Mouse (Mus musculus) CH12.LX (cell line): Measurements from ENCODE around the gene Naa35. TPM values are rescaled to one million over a fixed set of nuclear protein-coding genes. Genes with fewer than 3 reads are reported as not detected.

Experiments
- DNase-seq: peaks from one replicate; pipeline ENCODE4 v3.0.0-alpha.2; 2013; ENCODE audit errors: extremely low read depth
- H3K27ac ChIP-seq: 2 replicates; pipeline ENCODE4 v1.5.1; 2012; ENCODE audit warnings: low read depth, mild to moderate bottlenecking, control low read depth, moderate library complexity; ENCODE audit not compliant: insufficient read depth
- H3K27me3 ChIP-seq: replicated peaks from 2 replicates; pipeline ENCODE3; 2012; ENCODE audit warnings: inconsistent platforms
- H3K36me3 ChIP-seq, 2 experiments: replicated peaks in 1 of 2; 2 replicates each; pipeline versions ENCODE3 to v1.6.1; 2012; ENCODE audit warnings: inconsistent platforms in 1 of 2, low read length in 1 of 2, mild to moderate bottlenecking in 1 of 2, mixed read lengths in 1 of 2, moderate library complexity in 1 of 2; ENCODE audit not compliant: control insufficient read depth in 1 of 2, insufficient read depth in 1 of 2
- H3K4me1 ChIP-seq, 2 experiments: 2 replicates each; pipeline ENCODE4 v1.6.1; 2012; ENCODE audit warnings: inconsistent platforms in 1 of 2, moderate library complexity in 1 of 2; ENCODE audit not compliant: insufficient read depth in 2 of 2, control insufficient read depth in 1 of 2
- H3K4me2 ChIP-seq: 2 replicates; pipeline ENCODE4 v1.6.1; 2012; ENCODE audit warnings: low read depth, mild to moderate bottlenecking, control low read depth; ENCODE audit not compliant: poor library complexity, insufficient read depth, severe bottlenecking
- H3K4me3 ChIP-seq, 3 experiments: fragments of 150-350 bp in 1 of 3; sonication (generic) in 1 of 3; replicated peaks in 1 of 3; 2 replicates each; pipeline versions ENCODE3 to v1.5.1; 2011 to 2012; ENCODE audit warnings: low read depth in 2 of 3, low read length in 2 of 3, mild to moderate bottlenecking in 2 of 3, moderate library complexity in 2 of 3, control low read depth in 1 of 3, improper control_type of control experiment in 1 of 3, inconsistent platforms in 1 of 3, mixed read lengths in 1 of 3; ENCODE audit not compliant: poor library complexity in 1 of 3
- H3K79me2 ChIP-seq: replicated peaks from 2 replicates; pipeline ENCODE4 v1.6.1; 2012; ENCODE audit warnings: mild to moderate bottlenecking, moderate library complexity; ENCODE audit not compliant: control insufficient read depth, poor library complexity, insufficient read depth, severe bottlenecking; ENCODE audit errors: extremely low read depth
- H3K9ac ChIP-seq: 2 replicates; pipeline ENCODE4 v1.6.1; 2012; ENCODE audit warnings: low read depth, mild to moderate bottlenecking, control low read depth, moderate library complexity; ENCODE audit not compliant: insufficient read depth
- H3K9me3 ChIP-seq: replicated peaks from 2 replicates; pipeline ENCODE3; 2012; ENCODE audit warnings: low read length, inconsistent platforms, mixed read lengths
- BHLHE40 ChIP-seq: IDR thresholded peaks from 2 replicates; pipeline ENCODE4 v1.6.1; 2011; ENCODE audit warnings: mild to moderate bottlenecking, low read depth, low read length, improper control_type of control experiment
- CHD1 ChIP-seq: IDR thresholded peaks from 2 replicates; pipeline ENCODE4 v1.6.1; 2012; ENCODE audit warnings: low read depth, low read length, improper control_type of control experiment, inconsistent platforms
- ETS1 ChIP-seq: conservative IDR thresholded peaks from 2 replicates; pipeline ENCODE4 v1.6.1; 2012; ENCODE audit warnings: low read depth, mild to moderate bottlenecking, inconsistent platforms, low read length, improper control_type of control experiment, moderate library complexity
- GABPA ChIP-seq: IDR thresholded peaks from 2 replicates; pipeline ENCODE4 v1.6.1; 2012; ENCODE audit warnings: low read depth, low read length, improper control_type of control experiment, inconsistent platforms; ENCODE audit not compliant: insufficient replicate concordance
- IRF4 ChIP-seq: IDR thresholded peaks from 2 replicates; pipeline ENCODE4 v1.6.1; 2014; ENCODE audit warnings: low read depth, mild to moderate bottlenecking, inconsistent platforms, low read length, improper control_type of control experiment
- JUN ChIP-seq: IDR thresholded peaks from 2 replicates; pipeline ENCODE4 v1.6.1; 2011; ENCODE audit warnings: low read depth, mild to moderate bottlenecking, low read length, improper control_type of control experiment, moderate library complexity; ENCODE audit not compliant: insufficient read depth
- MAX ChIP-seq: IDR thresholded peaks from 2 replicates; pipeline ENCODE4 v1.6.1; 2011; ENCODE audit warnings: low read length, improper control_type of control experiment
- MEF2A ChIP-seq: IDR thresholded peaks from 2 replicates; pipeline ENCODE4 v1.6.1; 2014; ENCODE audit warnings: low read depth, mild to moderate bottlenecking, inconsistent platforms, low read length, improper control_type of control experiment, borderline replicate concordance
- NELFE ChIP-seq: IDR thresholded peaks from 2 replicates; pipeline ENCODE4 v1.6.1; 2011; ENCODE audit warnings: low read depth, low read length, improper control_type of control experiment
- PAX5 ChIP-seq: IDR thresholded peaks from 2 replicates; pipeline ENCODE4 v1.6.1; 2012; ENCODE audit warnings: low read length, inconsistent platforms, mixed read lengths
- RAD21 ChIP-seq: IDR thresholded peaks from 2 replicates; pipeline ENCODE4 v1.6.1; 2011; ENCODE audit warnings: low read depth, mild to moderate bottlenecking, low read length, improper control_type of control experiment, moderate library complexity
- RCOR1 ChIP-seq: conservative IDR thresholded peaks from 2 replicates; pipeline ENCODE4 v1.6.1; 2012; ENCODE audit warnings: low read depth, mild to moderate bottlenecking, inconsistent platforms, low read length, improper control_type of control experiment
- TBP ChIP-seq: conservative IDR thresholded peaks from 2 replicates; pipeline ENCODE4 v1.6.1; 2011; ENCODE audit warnings: low read depth, low read length, improper control_type of control experiment
- TCF12 ChIP-seq: IDR thresholded peaks from 2 replicates; pipeline ENCODE4 v1.6.1; 2014; ENCODE audit warnings: low read depth, mild to moderate bottlenecking, inconsistent platforms, low read length, improper control_type of control experiment
- UBTF ChIP-seq: IDR thresholded peaks from 2 replicates; pipeline ENCODE4 v1.6.1; 2012; ENCODE audit warnings: low read depth, mild to moderate bottlenecking, inconsistent platforms, low read length, improper control_type of control experiment, moderate library complexity
- USF1 ChIP-seq: IDR thresholded peaks from 2 replicates; pipeline ENCODE4 v1.6.1; 2014; ENCODE audit warnings: low read depth, mild to moderate bottlenecking, inconsistent platforms, low read length, improper control_type of control experiment
- USF2 ChIP-seq: conservative IDR thresholded peaks from 2 replicates; pipeline ENCODE4 v1.6.1; 2011; ENCODE audit warnings: low read depth, low read length, improper control_type of control experiment
- dilution Hi-C: fragments of 300-500 bp; cut with MboI; formaldehyde crosslinking; loops from 2 replicates; pipeline ENCODE4 v1.14.3; 2020; ENCODE audit warnings: low sequenced_read_pairs; ENCODE audit not compliant: extremely low pct_unique_long_range_greater_than_20kb, extremely low pct_ligation_motif_present
- in situ Hi-C: fragments of 300-500 bp; cut with MboI; formaldehyde crosslinking; loops from 3 replicates; pipeline ENCODE4 v1.14.3; 2019; ENCODE audit warnings: low sequenced_read_pairs, low pct_ligation_motif_present, low pct_unique_long_range_greater_than_20kb, mixed read lengths
- polyA plus RNA-seq: library from polyadenylated mRNA; unstranded; fragments of >175 nt; gene quantifications from 2 replicates; pipeline ENCODE4 v1.2.1, GENCODE M21; 2012; ENCODE audit warnings: low read depth; ENCODE audit not compliant: insufficient read length
- total RNA-seq, 2 experiments: library from RNA; depleted of rRNA; stranded (reverse); fragments of 300-350 nt in 1 of 2; fragments of >200 nt in 1 of 2; gene quantifications; 2 replicates each; pipeline ENCODE4 v1.2.3; 2012 to 2014

Gene Naa35
- total and polyA plus RNA-seq, 3 experiments, result 46.8 to 60.2 (median 56.4) TPM

DNA sequence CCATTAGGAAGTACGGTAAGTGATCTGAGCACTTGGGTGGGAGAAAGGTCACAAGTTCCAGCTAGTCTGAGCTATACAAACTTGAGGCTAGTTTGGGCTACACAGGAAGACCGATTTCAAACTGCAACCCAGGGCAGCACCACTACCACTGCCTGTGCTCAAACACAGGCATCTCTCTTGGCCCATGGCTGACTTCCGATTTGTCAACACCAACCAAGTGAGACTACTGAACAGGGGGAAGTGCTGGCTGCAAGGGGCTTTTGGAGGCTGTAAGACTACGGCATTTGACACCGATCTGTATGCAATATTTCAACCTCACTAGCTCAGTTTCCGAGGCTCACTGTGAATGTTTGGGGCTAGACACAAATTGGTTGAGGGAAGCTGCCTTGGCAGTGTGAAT, 62.4 kb downstream of the Naa35 start:
- Histone ChIP-seq H3K9ac (no peak overlapping the region), H3K9me3 (no peaks in the 10 kb centered on the region), H3K36me3 (peaks cover 14 to 74% of the 10 kb centered on the region in 2 experiments), H3K4me3 (no peak overlapping the region), H3K4me1 (peaks cover 13 to 27% of the 10 kb centered on the region in 2 experiments), H3K79me2 (no peaks in the 10 kb centered on the region), H3K27ac (no peak overlapping the region), H3K4me2 (no peak overlapping the region), H3K27me3 (no peaks in the 10 kb centered on the region)
- no peak for DNase-seq
- TF ChIP-seq NELFE (no peak), CHD1 (no peak), USF2 (no peak), MEF2A (no peak), RAD21 (no peak), MAX (no peak), JUN (no peak), ETS1 (no peak), TCF12 (no peak), UBTF (no peak), BHLHE40 (no peak), USF1 (no peak), PAX5 (no peak), TBP (no peak), IRF4 (no peak), RCOR1 (no peak), GABPA (no peak)
- in situ Hi-C loops (no loop called here), dilution Hi-C loops (no loop called here)

DNA sequence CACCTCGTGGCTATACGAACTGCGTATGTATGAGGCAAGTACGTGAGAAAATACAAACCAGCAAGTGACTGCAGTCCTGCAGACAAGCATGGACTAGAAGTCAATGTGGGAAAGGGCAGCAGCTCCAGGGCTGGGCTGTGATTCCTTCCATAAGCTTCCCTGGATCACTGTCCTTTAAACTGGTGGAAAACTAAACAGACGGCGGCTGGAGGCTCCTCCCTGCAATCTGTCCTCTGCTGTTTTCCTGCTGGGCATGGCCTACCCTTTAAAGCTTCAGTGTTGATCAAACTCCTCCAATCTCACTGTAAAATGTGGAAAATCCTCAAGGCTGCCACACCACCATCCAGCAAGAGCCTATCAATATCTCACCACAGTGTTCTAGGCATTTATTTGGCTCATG, 63.5 kb downstream of the Naa35 start:
- H3K27me3 ChIP-seq, result no peaks in the 10 kb centered on the region
- in situ Hi-C loops, result no loop called here
- no peak overlapping the region for H3K27ac ChIP-seq
- TF ChIP-seq IRF4, result no peak
- no peak overlapping the region for H3K9ac ChIP-seq
- H3K9me3 ChIP-seq, result no peaks in the 10 kb centered on the region
- DNase-seq, result no peak
- no peak overlapping the region for H3K4me2 ChIP-seq
- H3K4me1 ChIP-seq, result peaks cover 13 to 27% of the 10 kb centered on the region in 2 experiments
- peaks cover 14 to 77% of the 10 kb centered on the region in 2 experiments for H3K36me3 ChIP-seq
- dilution Hi-C loops, result no loop called here
- no peak overlapping the region for H3K4me3 ChIP-seq
- no peaks in the 10 kb centered on the region for H3K79me2 ChIP-seq
